Mouse (Mus musculus): ENCODE measurements around the gene Rtn4rl1.

DNA sequence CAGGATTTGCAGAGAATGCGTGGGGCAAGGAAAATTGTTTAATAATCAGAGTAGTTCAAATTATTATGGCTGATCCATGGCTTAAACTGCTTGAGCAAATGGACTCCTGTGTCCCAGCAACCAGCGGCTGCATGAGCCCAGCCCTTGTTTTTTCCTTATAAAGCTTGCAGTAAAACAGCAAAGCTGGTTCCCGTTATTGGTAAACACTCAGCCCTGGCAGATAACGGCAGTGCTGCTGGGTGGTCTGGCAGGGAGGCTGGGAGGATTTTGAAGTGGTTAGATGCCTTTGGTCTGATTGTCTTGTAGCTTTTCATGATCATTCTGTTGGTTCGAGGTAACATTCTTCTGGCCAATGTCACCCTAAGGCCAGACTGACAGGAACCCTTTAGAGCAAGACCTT lies 37.2 kb upstream of the Rtn4rl1 start:
- no peak for TF ChIP-seq CTCF (IDR thresholded peaks at IDR 0.05; ENCODE audit: borderline replicate concordance, insufficient read depth, low read depth, low read length)
- TF ChIP-seq POLR2A (IDR thresholded peaks at IDR 0.05; ENCODE audit: borderline replicate concordance, insufficient read depth, low read length), result no peak

Measured in cerebellum, adult 2 months (tissue).